Comparison of ENCODE assay signal across 8 mouse cellular contexts in genomic region chr11:79973626-79974476, GRCm38 (mm10). TPM values are rescaled to one million over a fixed set of nuclear protein-coding genes. Genes with fewer than 3 reads are reported as not detected.
DNase-seq lines count a peak whose midpoint lies in the region; ATAC-seq and TF ChIP-seq lines count a peak whose summit lies in the region.

No protein-coding gene starts in this region.

- H3K4me1 ChIP-seq in embryonic facial prominence, embryonic 12.5 days, result no peaks in the 10 kb centered on the region
- H3K4me1 ChIP-seq in hindbrain, embryonic 11.5 days (replicated peaks; ENCODE audit: control insufficient read depth, insufficient read depth, low read length), result no peaks in the 10 kb centered on the region
- peaks cover 12% of the 10 kb centered on the region for H3K4me1 ChIP-seq in limb, embryonic 15.5 days
- no peaks in the 10 kb centered on the region; the same call in 1 of the 2 replicates for H3K4me1 ChIP-seq in midbrain, embryonic 14.5 days (ENCODE audit: control insufficient read depth, insufficient read depth, low read length)

- H3K4me2 ChIP-seq in embryonic facial prominence, embryonic 12.5 days (replicated peaks), result peak overlapping the region; percentile 84
- peak overlapping the region; percentile 74 for H3K4me2 ChIP-seq in hindbrain, embryonic 11.5 days (replicated peaks; ENCODE audit: low read depth, low read length)
- peak overlapping the region; percentile 87 for H3K4me2 ChIP-seq in limb, embryonic 15.5 days
- peak overlapping the region; percentile 68 for H3K4me2 ChIP-seq in midbrain, embryonic 14.5 days (ENCODE audit: low read length)

- H3K27ac ChIP-seq in layer of hippocampus, adult 2 months, result peak overlapping the region; percentile 58
- H3K27ac ChIP-seq in embryonic facial prominence, embryonic 12.5 days, result no peak overlapping the region
- H3K27ac ChIP-seq in hindbrain, embryonic 11.5 days (ENCODE audit: low read depth, low read length), result no peak overlapping the region
- H3K27ac ChIP-seq in limb, embryonic 15.5 days, result no peak overlapping the region
- H3K27ac ChIP-seq in midbrain, embryonic 14.5 days (replicated peaks; ENCODE audit: low read depth, low read length), result no peak overlapping the region

- under 1% methylated on average over 41 of the region's 41 CpGs for WGBS in embryonic facial prominence, embryonic 12.5 days
- WGBS in hindbrain, embryonic 11.5 days, result under 1% methylated on average over 40 of the region's 41 CpGs
- WGBS in limb, embryonic 15.5 days, result under 1% methylated on average over 40 of the region's 41 CpGs
- WGBS in midbrain, embryonic 14.5 days, result under 1% methylated on average over 41 of the region's 41 CpGs

- peaks cover 24% of the 10 kb centered on the region for H3K27me3 ChIP-seq in embryonic facial prominence, embryonic 12.5 days
- peaks cover 6% of the 10 kb centered on the region for H3K27me3 ChIP-seq in hindbrain, embryonic 11.5 days (ENCODE audit: control insufficient read depth, insufficient read depth, low read length)
- peaks cover 22% of the 10 kb centered on the region for H3K27me3 ChIP-seq in limb, embryonic 15.5 days
- H3K27me3 ChIP-seq in midbrain, embryonic 14.5 days (ENCODE audit: control insufficient read depth, insufficient read depth, low read length), result peaks cover 10% of the 10 kb centered on the region; the same call in 1 of the 2 replicates

- no peak for TF ChIP-seq CTCF in layer of hippocampus, adult 2 months (conservative IDR thresholded peaks at IDR 0.05)

- no peaks in the 10 kb centered on the region for H3K9me3 ChIP-seq in embryonic facial prominence, embryonic 12.5 days
- H3K9me3 ChIP-seq in hindbrain, embryonic 11.5 days (ENCODE audit: control insufficient read depth, low read length), result no peaks in the 10 kb centered on the region
- no peaks in the 10 kb centered on the region for H3K9me3 ChIP-seq in limb, embryonic 15.5 days
- no peaks in the 10 kb centered on the region for H3K9me3 ChIP-seq in midbrain, embryonic 14.5 days (ENCODE audit: control insufficient read depth, low read length)

- ATAC-seq in embryonic facial prominence, embryonic 12.5 days (ENCODE audit: insufficient number of reproducible peaks, insufficient read depth, low FRiP score, low TSS enrichment), result no peak
- peak; percentile 30; the same call in 1 of the 2 replicates for ATAC-seq in hindbrain, embryonic 11.5 days (ENCODE audit: low FRiP score)
- ATAC-seq in limb, embryonic 15.5 days (ENCODE audit: insufficient number of reproducible peaks, low FRiP score, low TSS enrichment, low read depth), result no peak
- no peak for ATAC-seq in midbrain, embryonic 14.5 days (ENCODE audit: low FRiP score, low TSS enrichment)

- peak in 1 of 2 experiments; percentile 27 for DNase-seq in layer of hippocampus, adult 2 months (ENCODE audit: low spot score in 2 of 2)
- no peak for DNase-seq in layer of hippocampus, adult 9-11 months
- DNase-seq in T-cell, adult 2 months (ENCODE audit: low spot score), result peak; percentile 28
- peak; percentile 71 for DNase-seq in hindbrain, embryonic 11.5 days (ENCODE audit: low spot score)
- DNase-seq in midbrain, embryonic 14.5 days, result peak; percentile 71
- DNase-seq in thymus, postnatal 0 days (ENCODE audit: low spot score), result peak; percentile 36

- H3K4me3 ChIP-seq in layer of hippocampus, adult 2 months, result peak overlapping the region; percentile 64
- H3K4me3 ChIP-seq in embryonic facial prominence, embryonic 12.5 days, result peak overlapping the region; percentile 49
- H3K4me3 ChIP-seq in hindbrain, embryonic 11.5 days (ENCODE audit: low read depth, low read length), result peak overlapping the region; percentile 46
- peak overlapping the region; percentile 50 for H3K4me3 ChIP-seq in limb, embryonic 15.5 days
- H3K4me3 ChIP-seq in midbrain, embryonic 14.5 days (replicated peaks; ENCODE audit: low read depth, low read length), result peak overlapping the region; percentile 43

- H3K9ac ChIP-seq in embryonic facial prominence, embryonic 12.5 days, result peak overlapping the region; percentile 51
- peak overlapping the region; percentile 65 for H3K9ac ChIP-seq in hindbrain, embryonic 11.5 days (ENCODE audit: low read depth, low read length)
- peak overlapping the region; percentile 37 for H3K9ac ChIP-seq in limb, embryonic 15.5 days
- H3K9ac ChIP-seq in midbrain, embryonic 14.5 days (replicated peaks; ENCODE audit: low read length), result peak overlapping the region; percentile 39

- no peaks in the 10 kb centered on the region for H3K36me3 ChIP-seq in embryonic facial prominence, embryonic 12.5 days
- no peaks in the 10 kb centered on the region for H3K36me3 ChIP-seq in hindbrain, embryonic 11.5 days (ENCODE audit: control insufficient read depth, insufficient read depth, low read length)
- no peaks in the 10 kb centered on the region for H3K36me3 ChIP-seq in limb, embryonic 15.5 days
- H3K36me3 ChIP-seq in midbrain, embryonic 14.5 days (ENCODE audit: control insufficient read depth, insufficient read depth, low read length), result no peaks in the 10 kb centered on the region

RNA-seq across cellular contexts. Expression of gene Utp6, which starts 11.7 kb away (rescaled TPM):
- total RNA-seq in layer of hippocampus, adult 2 months (2021), result 10 to 100 TPM; 30.4 to 36.6 TPM
- 64.7 and 69.8 TPM in 2 replicates for polyA plus RNA-seq in embryonic facial prominence, embryonic 12.5 days (2016; fragmentation: Nextera tagmentation; extraction: Ambion mirVana)
- 84.5 and 87.5 TPM in 2 replicates for polyA plus RNA-seq in hindbrain, embryonic 11.5 days (2014; fragmentation: Nextera tagmentation; extraction: Ambion mirVana)
- polyA plus RNA-seq in limb, embryonic 15.5 days (2015; fragmentation: Nextera tagmentation; extraction: Ambion mirVana), result 43.3 and 44.8 TPM in 2 replicates
- 32.9 and 51.9 TPM in 2 replicates for polyA plus RNA-seq in midbrain, embryonic 14.5 days (2014; fragmentation: Nextera tagmentation; extraction: Ambion mirVana)
- 58.3 and 60.7 TPM in 2 replicates for polyA plus RNA-seq in thymus, postnatal 0 days (2015; fragmentation: Nextera tagmentation; extraction: Ambion mirVana)

RNA-seq across cellular contexts. Expression of gene Suz12, which starts 19.1 kb away (rescaled TPM):
- total RNA-seq in layer of hippocampus, adult 2 months (2021), result 10 to 100 TPM; 43.1 to 45.4 TPM
- 25.2 and 28.0 TPM in 2 replicates for polyA plus RNA-seq in embryonic facial prominence, embryonic 12.5 days (2016; fragmentation: Nextera tagmentation; extraction: Ambion mirVana)
- 26.1 and 36.1 TPM in 2 replicates for polyA plus RNA-seq in hindbrain, embryonic 11.5 days (2014; fragmentation: Nextera tagmentation; extraction: Ambion mirVana)
- polyA plus RNA-seq in limb, embryonic 15.5 days (2015; fragmentation: Nextera tagmentation; extraction: Ambion mirVana), result 13.2 and 17.3 TPM in 2 replicates
- 18.1 and 21.4 TPM in 2 replicates for polyA plus RNA-seq in midbrain, embryonic 14.5 days (2014; fragmentation: Nextera tagmentation; extraction: Ambion mirVana)
- 33.4 and 44.3 TPM in 2 replicates for polyA plus RNA-seq in thymus, postnatal 0 days (2015; fragmentation: Nextera tagmentation; extraction: Ambion mirVana)
